Mouse (Mus musculus) embryonic fibroblast, embryonic 13.5 days (primary cell): ENCODE results near the gene Sdcbp2.

ENCODE experiments used
- CTCF ChIP-seq: IDR thresholded peaks from 2 replicates; pipeline ENCODE4 v1.5.1; 2011; ENCODE audit warnings: mild to moderate bottlenecking, control low read depth, low read length, moderate library complexity, borderline replicate concordance; ENCODE audit not compliant: insufficient read depth
- POLR2A ChIP-seq: IDR thresholded peaks from 2 replicates; pipeline ENCODE4 v1.6.1; 2011; ENCODE audit warnings: low read depth, mild to moderate bottlenecking, control low read depth, low read length, moderate library complexity

- TF ChIP-seq CTCF (no peak), POLR2A (peak; percentile 69)
These were observed 3.4 kb downstream of the Sdcbp2 start for GRCm38 (mm10) chr2:151575699-151576389.
